ENCODE assay signal across 8 mouse cellular contexts in genomic region chr17:64375327-64375726, GRCm38 (mm10). TPM values are rescaled to one million over a fixed set of nuclear protein-coding genes. Genes with fewer than 3 reads are reported as not detected.
DNase-seq lines count a peak whose midpoint lies in the region; ATAC-seq lines count a peak whose summit lies in the region.

No protein-coding gene starts in this region.

- no peak overlapping the region for H3K9ac ChIP-seq in midbrain, embryonic 16.5 days (ENCODE audit: low read depth, low read length)

- no peak overlapping the region for H3K4me2 ChIP-seq in midbrain, embryonic 16.5 days (ENCODE audit: low read length)

- DNase-seq in 3T3-L1 (ENCODE audit: low read depth, low spot score), result peak; percentile 85
- peak; percentile 75 for DNase-seq in gastrocnemius, postnatal 14 days
- DNase-seq in kidney, adult 18-20 months, result peak; percentile 79
- peak; percentile 75 for DNase-seq in limb, embryonic 10.5 days (ENCODE audit: low spot score)
- DNase-seq in spleen, adult 18-20 months, result peak; percentile 16 to 57

- H3K36me3 ChIP-seq in limb, embryonic 10.5 days, result no peaks in the 10 kb centered on the region
- no peaks in the 10 kb centered on the region for H3K36me3 ChIP-seq in midbrain, embryonic 16.5 days (ENCODE audit: control insufficient read depth, insufficient read depth, low read length)

- H3K27me3 ChIP-seq in limb, embryonic 10.5 days (ENCODE audit: low read depth, poor library complexity, severe bottlenecking), result no peaks in the 10 kb centered on the region
- no peaks in the 10 kb centered on the region for H3K27me3 ChIP-seq in midbrain, embryonic 16.5 days (ENCODE audit: control insufficient read depth, insufficient read depth, low read depth, low read length)

- WGBS in limb, embryonic 10.5 days, result 63% methylated on average over 4 of the region's 4 CpGs
- WGBS in midbrain, embryonic 16.5 days, result 54% methylated on average over 4 of the region's 4 CpGs

- H3K9me3 ChIP-seq in limb, embryonic 10.5 days (replicated peaks), result no peaks in the 10 kb centered on the region
- H3K9me3 ChIP-seq in midbrain, embryonic 16.5 days (replicated peaks; ENCODE audit: control insufficient read depth, low read length, poor library complexity, severe bottlenecking), result no peaks in the 10 kb centered on the region

- H3K27ac ChIP-seq in limb, embryonic 10.5 days, result no peak overlapping the region
- H3K27ac ChIP-seq in midbrain, embryonic 16.5 days (ENCODE audit: low read length), result no peak overlapping the region

- H3K4me1 ChIP-seq in limb, embryonic 10.5 days, result no peaks in the 10 kb centered on the region
- no peaks in the 10 kb centered on the region for H3K4me1 ChIP-seq in midbrain, embryonic 16.5 days (ENCODE audit: control insufficient read depth, insufficient read depth, low read length)

- ATAC-seq in activated CD4-positive, CD25-positive, alpha-beta regulatory T cell, adult 4 months, result peak; percentile 68
- ATAC-seq in common myeloid progenitor, adult 5-6 weeks (replicated peaks; ENCODE audit: low read depth, poor library complexity, severe bottlenecking), result peak; percentile 100
- ATAC-seq in midbrain, embryonic 16.5 days, result peak; percentile 73

- intact Hi-C loops in gastrocnemius, postnatal 14 days (cut with DNase I; ENCODE audit: low total_unique reads), result loop anchor here (10.0 kb wide), 1 partner anchor 351 kb away; no protein-coding TSS in a partner anchor

- H3K4me3 ChIP-seq in limb, embryonic 10.5 days, result no peak overlapping the region
- H3K4me3 ChIP-seq in midbrain, embryonic 16.5 days (ENCODE audit: low read depth, low read length), result no peak overlapping the region

RNA-seq across cellular contexts. Expression of gene Pja2, which starts 43.6 kb away (rescaled TPM):
- 10 to 100 TPM; 23.8 to 27.9 TPM for polyA plus RNA-seq in activated CD4-positive, CD25-positive, alpha-beta regulatory T cell, adult 4 months (2017; shearing (Covaris generic))
- total RNA-seq in common myeloid progenitor, adult 5-6 weeks (2017), result 29.7 and 34.4 TPM in 2 replicates
- total RNA-seq in gastrocnemius, postnatal 14 days (2021), result 100 to 1,000 TPM in 1 of 2 experiments, 10 to 100 TPM in 1; 89.9 to 106 TPM
- 45.2 and 59.2 TPM in 2 replicates for polyA plus RNA-seq in limb, embryonic 10.5 days (2016; fragmentation: Nextera tagmentation; extraction: Ambion mirVana)
- 209 and 219 TPM in 2 replicates for polyA plus RNA-seq in midbrain, embryonic 16.5 days (2015; fragmentation: Nextera tagmentation; extraction: Ambion mirVana)
